Mouse (Mus musculus) E14TG2a.4 (cell line): ENCODE measurements around the gene 0610009B22Rik.

Experiments used
- CTCF ChIP-seq: conservative IDR thresholded peaks from 2 replicates; pipeline ENCODE4 v1.5.1; 2014; ENCODE audit warnings: low read length
- NANOG ChIP-seq: IDR thresholded peaks from 2 replicates; pipeline ENCODE4 v1.6.1; 2014; ENCODE audit warnings: borderline replicate concordance, low read length, mixed read lengths
- POU5F1 ChIP-seq: IDR thresholded peaks from 2 replicates; pipeline ENCODE4 v1.6.1; 2014; ENCODE audit warnings: low read length, borderline replicate concordance

GRCm38 (mm10) chr11:51662632-51663031 is 26.0 kb downstream of the 0610009B22Rik start:
- TF ChIP-seq CTCF (no peak), POU5F1 (no peak), NANOG (no peak)
